Mouse (Mus musculus): ENCODE measurements around the gene Brpf3. TPM values are rescaled to one million over a fixed set of nuclear protein-coding genes. Genes with fewer than 3 reads are reported as not detected.

Gene Brpf3
- total and polyA plus RNA-seq, 2 experiments from 2014 or later, result 4.7 to 16.5 TPM

DNA sequence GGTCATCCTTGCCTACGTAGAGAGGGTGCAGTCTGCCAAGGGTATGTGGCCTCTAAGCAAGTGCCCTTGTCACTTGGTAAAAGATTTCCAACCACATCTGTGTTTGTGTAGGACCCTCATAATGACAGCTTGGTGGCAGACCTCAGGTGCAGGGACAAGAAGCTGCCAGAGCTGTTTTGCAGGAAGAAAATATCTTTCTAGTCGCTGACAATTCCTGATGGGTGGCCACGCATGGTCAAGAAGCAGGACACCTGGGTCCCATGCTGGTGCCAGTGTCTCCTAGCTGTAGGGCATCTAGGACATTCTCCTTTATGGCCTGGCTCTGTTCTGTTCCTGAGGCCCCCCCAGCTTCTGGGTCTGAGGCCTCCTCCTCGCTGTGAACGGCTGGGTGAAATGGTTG is 75.4 kb downstream of the Brpf3 start:
- Histone ChIP-seq H3K9me3 (ENCODE audit: low read length) (no peaks in the 10 kb centered on the region), H3K36me3 (ENCODE audit: insufficient read depth, low read length) (no peaks in the 10 kb centered on the region), H3K27ac (no peak overlapping the region), H3K4me2 (ENCODE audit: low read depth, low read length) (no peak overlapping the region), H3K9ac (replicated peaks; ENCODE audit: low read length) (no peak overlapping the region), H3K4me3 (ENCODE audit: low read length) (no peak overlapping the region), H3K4me1 (ENCODE audit: insufficient read depth, low read length) (0 out of 2 replicates have a peak, but pooled peaks cover 3% of the 10 kb centered on the region), H3K27me3 (ENCODE audit: insufficient read depth, low read length) (no peaks in the 10 kb centered on the region)
- no peak for ATAC-seq
- 59% methylated on average over 5 of the region's 5 CpGs for WGBS
- TF ChIP-seq CTCF (IDR thresholded peaks at IDR 0.05; ENCODE audit: low read depth), result no peak
- no peak for DNase-seq (ENCODE audit: low spot score)

GRCm38 (mm10) chr17:28876821-28877220 is 75.9 kb downstream of the Brpf3 start:
- Histone ChIP-seq H3K4me1 (ENCODE audit: insufficient read depth, low read length) (0 out of 2 replicates have a peak, but pooled peaks cover 3% of the 10 kb centered on the region), H3K9ac (replicated peaks; ENCODE audit: low read length) (no peak overlapping the region), H3K27ac (no peak overlapping the region), H3K36me3 (ENCODE audit: insufficient read depth, low read length) (no peaks in the 10 kb centered on the region), H3K4me2 (ENCODE audit: low read depth, low read length) (no peak overlapping the region), H3K4me3 (ENCODE audit: low read length) (no peak overlapping the region), H3K27me3 (ENCODE audit: insufficient read depth, low read length) (no peaks in the 10 kb centered on the region), H3K9me3 (ENCODE audit: low read length) (no peaks in the 10 kb centered on the region)
- TF ChIP-seq CTCF (IDR thresholded peaks at IDR 0.05; ENCODE audit: low read depth), result peak; percentile 66
- peak; percentile 57 for DNase-seq (ENCODE audit: low spot score)
- no peak for ATAC-seq
- 21% methylated on average over 19 of the region's 19 CpGs for WGBS

- 0 out of 2 replicates have a peak overlapping the region, but pooled peaks have one; percentile 8 for H3K27ac ChIP-seq
- 0 out of 2 replicates have a peak, but pooled peaks cover 3% of the 10 kb centered on the region for H3K4me1 ChIP-seq (ENCODE audit: insufficient read depth, low read length)
- no peaks in the 10 kb centered on the region for H3K9me3 ChIP-seq (ENCODE audit: low read length)
- no peaks in the 10 kb centered on the region for H3K36me3 ChIP-seq (ENCODE audit: insufficient read depth, low read length)
- H3K4me2 ChIP-seq (ENCODE audit: low read depth, low read length), result peak overlapping the region; percentile 45
- no peaks in the 10 kb centered on the region for H3K27me3 ChIP-seq (ENCODE audit: insufficient read depth, low read length)
- 5% methylated on average over 18 of the region's 18 CpGs for WGBS
- peak; percentile 58 for ATAC-seq
- peak; percentile 90 for DNase-seq (ENCODE audit: low spot score)
- no peak overlapping the region for H3K4me3 ChIP-seq (ENCODE audit: low read length)
- peak; percentile 96 for TF ChIP-seq CTCF (IDR thresholded peaks at IDR 0.05; ENCODE audit: low read depth)
- H3K9ac ChIP-seq (replicated peaks; ENCODE audit: low read length), result no peak overlapping the region; the same call in 1 of the 2 replicates
Observed at GRCm38 (mm10) chr17:28879931-28880391, 79.1 kb downstream of the Brpf3 start.

DNA sequence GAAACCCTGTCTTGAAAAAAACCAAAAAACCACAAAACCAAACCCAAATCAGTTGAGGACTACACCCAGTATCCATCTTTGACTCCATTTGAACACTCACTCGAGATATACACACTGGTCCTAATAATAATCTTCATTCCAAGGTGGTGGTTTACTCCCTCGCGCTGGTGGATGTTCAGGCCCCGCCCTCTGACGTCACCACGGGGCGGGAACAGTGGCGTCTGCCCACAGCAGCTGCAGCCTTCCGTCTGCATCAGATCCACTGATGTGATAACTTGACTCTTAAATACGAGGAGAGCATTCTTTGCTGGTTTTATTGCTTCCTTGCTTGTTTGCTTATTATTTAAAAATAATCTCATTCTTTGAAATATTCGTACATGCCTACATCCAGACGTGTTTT is 81.4 kb downstream of the Brpf3 start:
- ATAC-seq, result peak; percentile 53; the same call in 1 of the 2 replicates
- H3K4me1 ChIP-seq (ENCODE audit: insufficient read depth, low read length), result 0 out of 2 replicates have a peak, but pooled peaks cover 3% of the 10 kb centered on the region
- no peaks in the 10 kb centered on the region for H3K36me3 ChIP-seq (ENCODE audit: insufficient read depth, low read length)
- peak overlapping the region; percentile 45 for H3K4me2 ChIP-seq (ENCODE audit: low read depth, low read length)
- H3K9ac ChIP-seq (replicated peaks; ENCODE audit: low read length), result peak overlapping the region; percentile 30; the same call in 1 of the 2 replicates
- TF ChIP-seq CTCF (IDR thresholded peaks at IDR 0.05; ENCODE audit: low read depth), result no peak
- peak overlapping the region; percentile 16 for H3K4me3 ChIP-seq (ENCODE audit: low read length)
- no peaks in the 10 kb centered on the region for H3K9me3 ChIP-seq (ENCODE audit: low read length)
- DNase-seq (ENCODE audit: low spot score), result peak; percentile 83
- no peaks in the 10 kb centered on the region for H3K27me3 ChIP-seq (ENCODE audit: insufficient read depth, low read length)
- 0 out of 2 replicates have a peak overlapping the region, but pooled peaks have one; percentile 4 for H3K27ac ChIP-seq
- WGBS, result 5% methylated on average over 12 of the region's 12 CpGs

DNA sequence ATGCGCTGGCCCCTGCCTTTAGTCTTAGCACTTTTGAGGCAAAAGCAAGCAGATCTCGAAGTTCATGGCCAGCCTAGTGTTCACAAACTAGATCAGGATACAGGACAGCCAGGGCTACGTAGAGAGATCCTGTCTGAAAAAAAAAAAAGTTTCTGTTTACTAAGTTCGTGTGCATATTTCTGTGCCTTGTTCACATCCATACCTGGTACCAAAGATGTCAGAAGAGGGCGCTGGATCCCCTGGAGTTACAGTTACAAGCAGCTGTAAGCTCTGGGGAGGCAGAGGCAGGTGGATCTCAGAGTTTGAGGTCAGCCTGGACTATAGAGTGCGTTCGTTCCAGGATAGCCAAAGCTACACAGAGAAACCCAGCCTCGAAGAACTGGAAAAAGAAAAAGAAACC is 81.9 kb downstream of the Brpf3 start:
- Histone ChIP-seq H3K4me3 (ENCODE audit: low read length) (no peak overlapping the region), H3K9ac (replicated peaks; ENCODE audit: low read length) (no peak overlapping the region), H3K27me3 (ENCODE audit: insufficient read depth, low read length) (no peaks in the 10 kb centered on the region), H3K9me3 (ENCODE audit: low read length) (no peaks in the 10 kb centered on the region), H3K36me3 (ENCODE audit: insufficient read depth, low read length) (no peaks in the 10 kb centered on the region), H3K4me2 (ENCODE audit: low read depth, low read length) (peak overlapping the region; percentile 45; the same call in 1 of the 2 replicates), H3K27ac (no peak overlapping the region), H3K4me1 (ENCODE audit: insufficient read depth, low read length) (0 out of 2 replicates have a peak, but pooled peaks cover 3% of the 10 kb centered on the region)
- no peak for DNase-seq (ENCODE audit: low spot score)
- peak; percentile 34; the same call in 1 of the 2 replicates for TF ChIP-seq CTCF (IDR thresholded peaks at IDR 0.05; ENCODE audit: low read depth)
- ATAC-seq, result no peak
- WGBS, result 53% methylated on average over 8 of the region's 8 CpGs

- no peaks in the 10 kb centered on the region for H3K27me3 ChIP-seq (ENCODE audit: insufficient read depth, low read length)
- 0 out of 2 replicates have a peak, but pooled peaks cover 3% of the 10 kb centered on the region for H3K9me3 ChIP-seq (ENCODE audit: low read length)
- H3K4me2 ChIP-seq (ENCODE audit: low read depth, low read length), result no peak overlapping the region
- no peak overlapping the region for H3K9ac ChIP-seq (replicated peaks; ENCODE audit: low read length)
- TF ChIP-seq CTCF (IDR thresholded peaks at IDR 0.05; ENCODE audit: low read depth), result no peak
- H3K36me3 ChIP-seq (ENCODE audit: insufficient read depth, low read length), result no peaks in the 10 kb centered on the region
- WGBS, result 72% methylated on average over 10 of the region's 10 CpGs
- ATAC-seq (no peak), DNase-seq (ENCODE audit: low spot score) (no peak)
- 0 out of 2 replicates have a peak, but pooled peaks cover 3% of the 10 kb centered on the region for H3K4me1 ChIP-seq (ENCODE audit: insufficient read depth, low read length)
- no peak overlapping the region for H3K27ac ChIP-seq
- no peak overlapping the region for H3K4me3 ChIP-seq (ENCODE audit: low read length)
Observed at GRCm38 (mm10) chr17:28883941-28884516, 83.1 kb downstream of the Brpf3 start.

DNA sequence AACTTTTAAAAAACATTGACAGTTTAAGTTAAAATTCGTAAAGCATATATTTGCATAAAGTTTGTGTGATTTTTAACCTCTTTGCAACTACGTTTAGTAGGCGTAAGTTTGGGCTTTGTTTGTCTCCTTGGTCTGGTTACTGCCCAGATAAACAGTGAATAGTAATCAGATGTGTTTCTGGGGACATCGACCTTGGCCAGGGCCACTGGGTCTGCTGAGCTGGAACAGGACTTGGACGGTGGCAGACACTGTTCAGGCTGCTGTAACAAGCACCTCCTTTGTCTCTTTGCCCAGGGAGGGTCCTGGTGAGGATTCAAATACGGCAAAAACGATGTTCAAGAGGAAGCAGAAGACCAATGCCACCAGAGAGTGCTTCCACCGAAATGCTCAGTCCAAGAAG is 84.3 kb downstream of the Brpf3 start:
- no peak overlapping the region for H3K4me3 ChIP-seq (ENCODE audit: low read length)
- H3K9me3 ChIP-seq (ENCODE audit: low read length), result 0 out of 2 replicates have a peak, but pooled peaks cover 3% of the 10 kb centered on the region
- H3K36me3 ChIP-seq (ENCODE audit: insufficient read depth, low read length), result no peaks in the 10 kb centered on the region
- DNase-seq (ENCODE audit: low spot score), result no peak
- H3K4me1 ChIP-seq (ENCODE audit: insufficient read depth, low read length), result 0 out of 2 replicates have a peak, but pooled peaks cover under 1% of the 10 kb centered on the region
- 84% methylated on average over 8 of the region's 8 CpGs for WGBS
- no peak overlapping the region for H3K9ac ChIP-seq (replicated peaks; ENCODE audit: low read length)
- ATAC-seq, result no peak
- H3K27me3 ChIP-seq (ENCODE audit: insufficient read depth, low read length), result no peaks in the 10 kb centered on the region
- H3K27ac ChIP-seq, result no peak overlapping the region
- no peak overlapping the region for H3K4me2 ChIP-seq (ENCODE audit: low read depth, low read length)
- no peak for TF ChIP-seq CTCF (IDR thresholded peaks at IDR 0.05; ENCODE audit: low read depth)

Measured in hindbrain, postnatal 0 days (tissue).